Mouse (Mus musculus) hindbrain, postnatal 0 days (tissue): Measurements from ENCODE around the gene Pcdh19. TPM values are rescaled to one million over a fixed set of nuclear protein-coding genes. Genes with fewer than 3 reads are reported as not detected.

ENCODE experiments used
- ATAC-seq: fragments of 200-750 bp; cut with Nextera tagmentation; 2 replicates; pipeline ENCODE4 v1.8.0; 2017; ENCODE audit warnings: mild to moderate bottlenecking, moderate TSS enrichment, moderate library complexity
- DNase-seq: peaks from one replicate; pipeline ENCODE4 v3.0.0-alpha.2; 2015; ENCODE audit warnings: low spot score
- H3K27ac ChIP-seq: fragments of 300-500 bp; sonication (generic); 2 replicates; pipeline ENCODE4 v1.5.1; 2014; ENCODE audit warnings: mild to moderate bottlenecking
- H3K27me3 ChIP-seq: fragments of 300-500 bp; sonication (generic); 2 replicates; pipeline ENCODE4 v1.6.1; 2014; ENCODE audit warnings: low read length, mixed read lengths; ENCODE audit not compliant: insufficient read depth
- H3K36me3 ChIP-seq: fragments of 300-500 bp; sonication (generic); 2 replicates; pipeline ENCODE4 v1.6.1; 2014; ENCODE audit warnings: low read length, mixed read lengths; ENCODE audit not compliant: insufficient read depth
- H3K4me1 ChIP-seq: fragments of 300-500 bp; sonication (generic); 2 replicates; pipeline ENCODE4 v1.6.1; 2014; ENCODE audit warnings: antibody characterized with exemption, low read length, mixed read lengths; ENCODE audit not compliant: insufficient read depth
- H3K4me2 ChIP-seq: fragments of 300-500 bp; sonication (generic); 2 replicates; pipeline ENCODE4 v1.6.1; 2014; ENCODE audit warnings: low read depth, mild to moderate bottlenecking, low read length, moderate library complexity, mixed read lengths
- H3K4me3 ChIP-seq: fragments of 300-500 bp; sonication (generic); 2 replicates; pipeline ENCODE4 v1.5.1; 2014; ENCODE audit warnings: low read length
- H3K9ac ChIP-seq: fragments of 300-500 bp; sonication (generic); replicated peaks from 2 replicates; pipeline ENCODE4 v1.6.1; 2014; ENCODE audit warnings: mild to moderate bottlenecking, low read length, moderate library complexity, mixed read lengths
- H3K9me3 ChIP-seq: fragments of 300-500 bp; sonication (generic); 2 replicates; pipeline ENCODE4 v1.6.1; 2016; ENCODE audit warnings: low read length, mixed read lengths
- CTCF ChIP-seq: IDR thresholded peaks from 2 replicates; pipeline ENCODE4 v1.5.1; 2016; ENCODE audit warnings: antibody characterized with exemption, control low read depth, low read depth
- WGBS: fragments of 180-500 bp; shearing (Covaris S2); extraction: QIAGEN DNeasy Blood & Tissue Kit; methylation state at CpG from one replicate; pipeline ENCODE4 v1.1.7; 2014; 5-methylcytosine and 5-hydroxymethylcytosine counted together
- polyA plus RNA-seq: library from polyadenylated mRNA; unstranded; fragments of >200 nt; fragmentation: Nextera tagmentation; extraction: Ambion mirVana; gene quantifications from 2 replicates; pipeline ENCODE4 v1.2.1, GENCODE M21; 2015
- total RNA-seq: library from RNA; depleted of rRNA; stranded (reverse); fragments of >200 nt; gene quantifications from 2 replicates; pipeline ENCODE4 v1.2.3, GENCODE M21; 2014

The Pcdh19 gene
- total and polyA plus RNA-seq, 2 experiments from 2014 or later = 19.7 to 41.4 TPM

- Histone ChIP-seq H3K4me3 (no peak overlapping the region), H3K4me2 (no peak overlapping the region), H3K27me3 (no peaks in the 10 kb centered on the region), H3K36me3 (no peaks in the 10 kb centered on the region), H3K9me3 (no peaks in the 10 kb centered on the region), H3K27ac (no peak overlapping the region), H3K9ac (no peak overlapping the region), H3K4me1 (no peaks in the 10 kb centered on the region)
- ATAC-seq (no peak), DNase-seq (no peak)
- TF ChIP-seq CTCF = no peak
- 50% methylated on average over 4 of the region's 4 CpGs for WGBS
Observed at GRCm38 (mm10) chrX:133696461-133696860, 7.7 kb upstream of the Pcdh19 start.

DNA sequence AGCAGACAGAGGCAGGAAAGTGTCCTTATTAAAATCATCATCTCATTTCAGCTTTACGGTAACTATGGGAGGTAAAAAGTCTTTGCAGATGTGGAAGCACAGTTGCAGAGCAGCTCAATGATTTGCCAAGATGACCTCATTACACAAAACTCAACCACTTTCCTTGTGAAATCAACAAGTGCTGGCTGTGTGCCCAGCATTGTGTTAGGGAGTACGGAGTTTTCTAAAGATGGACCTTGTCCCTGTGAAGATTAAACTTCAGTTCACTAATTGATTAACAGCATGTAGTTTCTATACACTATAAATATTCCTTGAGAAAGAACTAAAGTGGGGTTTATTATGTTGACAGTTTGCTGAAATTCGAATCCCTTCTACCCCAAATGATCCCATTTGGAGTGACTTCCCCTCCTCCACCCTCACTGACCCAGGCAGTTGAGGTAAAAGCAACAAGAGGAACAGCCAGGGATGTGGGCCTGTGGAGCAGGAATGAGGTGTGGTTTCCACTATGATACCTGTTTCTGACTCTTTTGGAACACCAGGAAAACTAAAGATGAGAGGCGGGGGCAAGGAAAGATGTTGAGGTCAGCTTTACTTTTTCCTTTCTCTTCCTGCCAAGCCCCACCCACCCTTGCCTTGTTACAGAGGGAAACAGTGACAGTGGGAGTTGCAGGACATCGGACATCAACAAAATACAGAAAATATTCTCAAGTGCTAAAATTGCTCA is 4.4 kb upstream of the Pcdh19 start:
- H3K4me2 ChIP-seq = no peak overlapping the region
- H3K9me3 ChIP-seq = no peaks in the 10 kb centered on the region
- no peaks in the 10 kb centered on the region for H3K4me1 ChIP-seq
- TF ChIP-seq CTCF = no peak
- 61% methylated on average over 5 of the region's 5 CpGs for WGBS
- H3K4me3 ChIP-seq = no peak overlapping the region
- H3K27ac ChIP-seq = no peak overlapping the region
- ATAC-seq = no peak
- DNase-seq = no peak
- H3K9ac ChIP-seq = no peak overlapping the region
- no peaks in the 10 kb centered on the region for H3K27me3 ChIP-seq
- no peaks in the 10 kb centered on the region for H3K36me3 ChIP-seq

DNA sequence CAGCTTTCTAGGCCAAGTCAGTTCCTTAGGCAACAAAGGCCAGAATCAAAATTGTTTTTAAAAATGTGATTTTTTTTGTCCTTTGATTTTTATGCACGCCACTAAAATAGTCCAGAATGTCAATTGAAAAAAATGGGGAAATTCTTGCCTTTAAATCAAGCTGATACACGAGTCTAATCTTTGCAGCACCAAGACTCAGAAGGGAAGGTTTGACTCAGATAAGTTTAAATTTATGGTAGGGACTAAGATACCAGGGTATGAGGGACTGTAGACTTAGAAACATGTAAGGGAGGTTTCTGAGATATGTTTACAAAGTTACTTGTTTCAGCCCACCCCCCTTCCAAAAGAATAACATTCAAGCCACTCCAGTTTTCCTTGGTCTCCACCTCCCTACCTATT is 3.6 kb upstream of the Pcdh19 start:
- Histone ChIP-seq H3K27ac (no peak overlapping the region), H3K4me2 (no peak overlapping the region), H3K4me1 (no peaks in the 10 kb centered on the region), H3K27me3 (no peaks in the 10 kb centered on the region), H3K36me3 (no peaks in the 10 kb centered on the region), H3K4me3 (no peak overlapping the region), H3K9ac (no peak overlapping the region), H3K9me3 (no peaks in the 10 kb centered on the region)
- no peak for DNase-seq
- TF ChIP-seq CTCF = no peak
- ATAC-seq = no peak
- WGBS = 45% methylated on average over 2 of the region's 2 CpGs

DNA sequence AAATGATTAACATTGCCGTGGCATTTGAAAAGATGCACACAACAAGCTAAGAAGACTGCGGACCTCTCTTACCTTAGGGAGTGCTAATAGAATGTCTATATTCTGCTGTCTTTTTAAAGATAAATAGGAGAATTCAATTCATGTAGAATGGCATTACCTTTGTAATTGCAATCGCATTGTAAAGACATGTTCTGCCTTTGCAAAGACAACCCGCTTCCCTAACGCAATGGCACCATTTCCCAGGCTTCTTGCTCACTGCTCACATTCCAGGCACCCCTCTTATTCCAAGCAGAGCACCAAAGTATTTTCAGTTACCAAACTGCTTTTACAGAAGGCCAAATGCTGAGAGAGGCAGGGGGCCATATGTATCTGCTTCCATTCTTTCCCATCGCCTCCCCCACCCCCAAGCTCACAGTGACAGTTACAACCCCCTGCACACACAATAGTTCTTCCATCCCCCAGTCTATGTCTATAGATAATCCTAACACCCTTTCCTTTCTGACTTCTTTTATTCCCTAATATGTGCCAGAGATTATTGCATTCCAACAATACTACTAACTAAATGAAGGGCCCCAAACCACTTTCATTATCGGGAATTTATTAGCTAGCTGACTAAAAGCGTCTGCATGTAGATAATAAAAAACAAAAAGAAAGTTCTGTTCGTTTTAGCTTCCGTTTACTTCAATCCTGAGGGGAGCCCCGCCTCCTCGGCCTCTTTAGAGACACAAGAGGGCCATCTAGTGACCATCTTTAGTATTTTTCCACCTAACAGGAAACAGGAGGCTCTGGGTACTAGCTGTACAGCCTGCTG is 3.0 kb upstream of the Pcdh19 start:
- 22% methylated on average over 12 of the region's 12 CpGs for WGBS
- Histone ChIP-seq H3K36me3 (no peaks in the 10 kb centered on the region), H3K9ac (peak overlapping the region; percentile 25; the same call in 1 of the 2 replicates), H3K9me3 (no peaks in the 10 kb centered on the region), H3K4me2 (peak overlapping the region; percentile 70), H3K27ac (no peak overlapping the region), H3K4me1 (no peaks in the 10 kb centered on the region), H3K4me3 (peak overlapping the region; percentile 53), H3K27me3 (no peaks in the 10 kb centered on the region)
- peak; percentile 89 for DNase-seq
- ATAC-seq = peak; percentile 57; the same call in 1 of the 2 replicates
- TF ChIP-seq CTCF = peak; percentile 61

- no peak overlapping the region for H3K27ac ChIP-seq
- TF ChIP-seq CTCF = no peak
- H3K36me3 ChIP-seq = no peaks in the 10 kb centered on the region
- DNase-seq (no peak), ATAC-seq (no peak)
- no peaks in the 10 kb centered on the region for H3K9me3 ChIP-seq
- peak overlapping the region; percentile 70 for H3K4me2 ChIP-seq
- no peaks in the 10 kb centered on the region for H3K27me3 ChIP-seq
- no peaks in the 10 kb centered on the region for H3K4me1 ChIP-seq
- H3K9ac ChIP-seq = peak overlapping the region; percentile 25
- H3K4me3 ChIP-seq = peak overlapping the region; percentile 53
- 27% methylated on average over 11 of the region's 11 CpGs for WGBS
Observed at GRCm38 (mm10) chrX:133690822-133691221, 2.0 kb upstream of the Pcdh19 start.

DNA sequence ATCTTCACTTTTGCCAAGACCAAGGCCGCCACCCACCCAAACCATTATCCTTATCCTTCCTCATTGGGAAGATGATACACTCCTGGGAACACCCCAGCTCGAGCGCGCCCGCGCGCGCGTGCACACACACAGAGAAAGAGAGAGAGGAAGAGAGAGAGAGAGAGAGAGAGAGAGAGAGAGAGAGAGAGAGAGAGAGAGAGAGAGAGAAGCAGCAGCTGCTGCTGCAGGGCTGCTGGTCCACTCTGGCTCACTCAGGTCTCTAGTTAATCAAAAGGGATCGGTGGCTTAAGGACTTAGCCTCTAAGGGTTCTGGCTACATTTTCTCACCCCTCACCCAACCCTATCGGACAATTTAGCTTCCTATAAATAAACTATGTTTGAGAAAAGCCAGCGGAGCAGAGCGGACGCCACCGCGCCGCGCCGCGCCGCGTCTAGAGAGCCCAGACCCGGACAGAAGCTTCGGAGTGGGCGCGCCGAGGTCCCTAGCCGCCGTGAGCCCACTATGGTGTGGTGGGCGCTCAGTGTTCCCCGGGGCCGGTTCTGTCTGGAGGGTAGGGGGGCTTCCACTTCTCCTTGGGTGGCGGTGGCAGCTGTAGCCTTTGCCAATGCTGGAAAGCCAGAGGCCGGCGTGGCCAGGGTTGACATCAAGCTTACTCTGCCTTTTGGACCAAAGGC is 926 bp upstream of the Pcdh19 start:
- Histone ChIP-seq H3K36me3 (no peaks in the 10 kb centered on the region), H3K4me2 (peak overlapping the region; percentile 70), H3K4me1 (no peaks in the 10 kb centered on the region), H3K27me3 (no peaks in the 10 kb centered on the region), H3K9me3 (no peaks in the 10 kb centered on the region), H3K9ac (peak overlapping the region; percentile 47), H3K4me3 (peak overlapping the region; percentile 53), H3K27ac (peak overlapping the region; percentile 51; the same call in 1 of the 2 replicates)
- WGBS = 22% methylated on average over 35 of the region's 35 CpGs
- peak; percentile 19 for DNase-seq
- TF ChIP-seq CTCF = no peak
- ATAC-seq = no peak
